Mouse (Mus musculus): ENCODE measurements around the gene Usp48. TPM values are rescaled to one million over a fixed set of nuclear protein-coding genes. Genes with fewer than 3 reads are reported as not detected.

Usp48 gene
- polyA plus RNA-seq, 1 experiment from 2014 or later = 28.4 TPM

DNA sequence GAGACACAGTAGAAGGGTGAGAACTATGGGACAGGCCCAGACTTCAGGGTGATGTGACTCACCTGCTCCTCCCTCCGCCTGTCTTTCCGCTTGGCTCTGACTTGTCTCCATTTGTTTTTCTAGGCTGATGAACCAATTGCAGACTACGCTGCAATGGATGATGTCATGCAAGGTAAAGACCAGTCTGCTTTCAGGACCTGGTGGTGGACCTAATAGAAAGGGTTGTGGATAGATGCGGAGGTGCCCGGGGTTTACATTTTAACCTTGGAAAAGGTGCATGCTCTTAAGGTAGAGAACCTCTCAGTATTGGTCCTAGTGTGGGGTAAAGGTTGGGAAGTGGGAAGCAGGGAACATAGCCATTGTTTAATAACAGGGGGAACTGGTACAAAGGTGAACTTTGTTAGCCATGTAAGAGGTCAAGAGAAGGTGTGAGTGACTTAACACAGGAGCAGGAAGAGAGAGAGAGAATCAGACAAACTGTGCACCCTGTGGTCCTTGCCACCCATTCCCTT, 59.3 kb downstream of the Usp48 start:
- H3K36me3 ChIP-seq (replicated peaks; ENCODE audit: insufficient read depth, low read length) = peaks cover 76% of the 10 kb centered on the region
- 69% methylated on average over 5 of the region's 5 CpGs for WGBS (ENCODE audit: insufficient replicate concordance)
- peak; percentile 50 for DNase-seq

DNA sequence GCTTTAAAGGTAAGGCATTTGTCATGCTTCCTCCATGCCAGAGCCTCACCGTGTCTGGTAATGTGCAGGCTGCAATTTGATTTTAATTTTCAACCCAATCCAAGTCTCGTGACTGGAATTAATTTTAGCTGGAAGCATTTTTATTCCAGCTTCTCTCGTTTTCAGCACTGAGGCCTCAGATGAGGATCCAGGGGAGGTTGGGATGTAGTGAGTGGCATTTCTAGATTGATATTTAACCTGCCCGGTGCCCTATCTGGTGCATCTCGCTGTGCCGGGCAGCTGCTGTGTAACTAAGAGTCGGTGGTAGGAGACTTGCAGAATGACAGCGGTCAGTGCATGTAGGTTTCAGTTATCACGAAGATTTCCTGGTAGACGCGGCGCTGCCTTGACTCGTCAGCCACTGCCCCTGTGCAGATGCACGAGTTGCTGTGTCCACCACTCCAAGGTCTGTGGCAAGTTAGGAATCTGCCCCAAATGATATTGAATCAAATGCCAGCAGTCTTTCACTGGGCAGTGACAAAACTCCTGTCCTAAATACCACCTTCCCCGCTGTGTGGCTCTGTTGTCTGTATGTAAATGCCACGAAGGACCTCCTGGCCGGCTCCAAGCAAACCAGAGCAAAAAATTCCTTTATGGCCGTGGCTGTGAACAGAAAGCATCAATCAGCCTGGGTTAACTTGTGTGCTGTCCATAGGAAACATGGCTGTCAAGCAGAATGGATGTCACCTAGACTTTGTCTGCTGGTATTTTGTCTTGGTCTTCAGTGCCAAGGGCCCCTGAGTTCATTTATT, 61.9 kb downstream of the Usp48 start:
- Histone ChIP-seq H3K36me3 (replicated peaks; ENCODE audit: insufficient read depth, low read length) (peaks cover 53% of the 10 kb centered on the region), H3K9me3 (ENCODE audit: low read length) (no peaks in the 10 kb centered on the region), H3K4me1 (ENCODE audit: insufficient read depth) (peaks cover 7% of the 10 kb centered on the region; the same call in 1 of the 2 replicates), H3K9ac (replicated peaks) (no peak overlapping the region), H3K4me3 (ENCODE audit: low read depth, low read length) (no peak overlapping the region), H3K4me2 (ENCODE audit: low read depth, low read length) (no peak overlapping the region), H3K27me3 (ENCODE audit: insufficient read depth, low read length) (no peaks in the 10 kb centered on the region), H3K27ac (ENCODE audit: low read depth) (no peak overlapping the region)
- TF ChIP-seq EP300 (IDR thresholded peaks at IDR 0.05; ENCODE audit: low read depth) = no peak
- no peak for TF ChIP-seq CTCF (IDR thresholded peaks at IDR 0.05; ENCODE audit: low read depth)
- no peak for DNase-seq
- ATAC-seq = no peak
- WGBS (ENCODE audit: insufficient replicate concordance) = 84% methylated on average over 18 of the region's 18 CpGs

More for the DNA sequence above, 59.3 kb downstream of the Usp48 start:
- Histone ChIP-seq H3K9me3 (ENCODE audit: low read length) (no peaks in the 10 kb centered on the region), H3K9ac (replicated peaks) (peak overlapping the region; percentile 51), H3K4me1 (ENCODE audit: insufficient read depth) (peaks cover 10% of the 10 kb centered on the region; the same call in 1 of the 2 replicates), H3K27me3 (ENCODE audit: insufficient read depth, low read length) (no peaks in the 10 kb centered on the region), H3K4me3 (ENCODE audit: low read depth, low read length) (no peak overlapping the region), H3K4me2 (ENCODE audit: low read depth, low read length) (no peak overlapping the region), H3K27ac (ENCODE audit: low read depth) (peak overlapping the region; percentile 96)
- TF ChIP-seq CTCF (IDR thresholded peaks at IDR 0.05; ENCODE audit: low read depth) = no peak
- peak; percentile 91 for TF ChIP-seq EP300 (IDR thresholded peaks at IDR 0.05; ENCODE audit: low read depth)
- ATAC-seq = peak; percentile 93

DNA sequence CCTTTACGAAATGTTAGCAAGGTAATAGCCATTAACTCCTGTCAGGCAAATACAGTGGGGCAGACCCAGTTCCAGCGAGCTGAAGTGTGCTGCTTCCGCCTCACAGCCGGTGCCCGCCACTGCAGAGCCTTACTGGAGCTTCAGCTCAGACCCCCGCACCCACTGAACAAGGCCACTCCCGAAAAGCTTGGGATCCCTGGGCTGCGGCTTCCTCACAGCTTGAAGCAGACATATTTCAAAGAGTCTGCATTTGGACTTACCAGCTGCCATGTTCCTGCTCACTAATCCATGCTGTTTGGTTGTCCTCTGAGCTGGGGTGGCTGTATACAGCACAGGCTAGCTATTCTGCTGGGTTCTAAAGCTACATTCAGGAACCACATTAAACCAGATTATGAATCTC, 64.1 kb downstream of the Usp48 start:
- no peak for TF ChIP-seq CTCF (IDR thresholded peaks at IDR 0.05; ENCODE audit: low read depth)
- TF ChIP-seq EP300 (IDR thresholded peaks at IDR 0.05; ENCODE audit: low read depth) = no peak
- DNase-seq = no peak
- no peak overlapping the region for H3K4me2 ChIP-seq (ENCODE audit: low read depth, low read length)
- H3K9ac ChIP-seq (replicated peaks) = no peak overlapping the region
- peaks cover 37% of the 10 kb centered on the region for H3K36me3 ChIP-seq (replicated peaks; ENCODE audit: insufficient read depth, low read length)
- H3K27me3 ChIP-seq (ENCODE audit: insufficient read depth, low read length) = no peaks in the 10 kb centered on the region
- H3K4me1 ChIP-seq (ENCODE audit: insufficient read depth) = no peaks in the 10 kb centered on the region
- H3K4me3 ChIP-seq (ENCODE audit: low read depth, low read length) = no peak overlapping the region
- WGBS (ENCODE audit: insufficient replicate concordance) = 78% methylated on average over 8 of the region's 8 CpGs
- ATAC-seq = no peak
- no peak overlapping the region for H3K27ac ChIP-seq (ENCODE audit: low read depth)
- H3K9me3 ChIP-seq (ENCODE audit: low read length) = no peaks in the 10 kb centered on the region

DNA sequence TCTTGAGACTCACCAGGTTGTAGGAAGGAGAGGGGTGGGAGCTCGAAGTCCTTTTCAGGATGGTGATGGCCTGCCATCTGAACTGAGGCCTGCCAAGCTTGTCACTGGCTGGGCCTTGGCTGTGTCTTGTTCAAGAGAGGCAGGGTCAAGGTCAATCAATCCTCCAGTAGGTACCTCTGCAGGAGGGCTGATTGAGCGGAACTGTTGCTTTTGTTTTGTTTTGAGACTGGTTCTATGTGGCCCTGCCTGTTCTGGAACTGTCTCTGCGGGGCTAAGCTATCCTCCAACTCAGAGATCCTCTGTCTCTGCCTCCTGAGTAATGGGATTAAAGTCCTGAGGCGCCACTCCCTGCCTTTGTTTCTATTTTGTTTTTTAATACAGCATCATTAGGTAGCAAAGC, 66.0 kb downstream of the Usp48 start:
- H3K4me2 ChIP-seq (ENCODE audit: low read depth, low read length) = no peak overlapping the region
- no peak overlapping the region for H3K4me3 ChIP-seq (ENCODE audit: low read depth, low read length)
- H3K27ac ChIP-seq (ENCODE audit: low read depth) = no peak overlapping the region
- TF ChIP-seq CTCF (IDR thresholded peaks at IDR 0.05; ENCODE audit: low read depth) (no peak), EP300 (IDR thresholded peaks at IDR 0.05; ENCODE audit: low read depth) (no peak)
- WGBS (ENCODE audit: insufficient replicate concordance) = 75% methylated on average over 4 of the region's 4 CpGs
- ATAC-seq (no peak), DNase-seq (no peak)
- H3K4me1 ChIP-seq (ENCODE audit: insufficient read depth) = no peaks in the 10 kb centered on the region
- H3K36me3 ChIP-seq (replicated peaks; ENCODE audit: insufficient read depth, low read length) = peaks cover 26% of the 10 kb centered on the region
- no peaks in the 10 kb centered on the region for H3K9me3 ChIP-seq (ENCODE audit: low read length)
- no peak overlapping the region for H3K9ac ChIP-seq (replicated peaks)
- peaks cover 13% of the 10 kb centered on the region for H3K27me3 ChIP-seq (ENCODE audit: insufficient read depth, low read length)

DNA sequence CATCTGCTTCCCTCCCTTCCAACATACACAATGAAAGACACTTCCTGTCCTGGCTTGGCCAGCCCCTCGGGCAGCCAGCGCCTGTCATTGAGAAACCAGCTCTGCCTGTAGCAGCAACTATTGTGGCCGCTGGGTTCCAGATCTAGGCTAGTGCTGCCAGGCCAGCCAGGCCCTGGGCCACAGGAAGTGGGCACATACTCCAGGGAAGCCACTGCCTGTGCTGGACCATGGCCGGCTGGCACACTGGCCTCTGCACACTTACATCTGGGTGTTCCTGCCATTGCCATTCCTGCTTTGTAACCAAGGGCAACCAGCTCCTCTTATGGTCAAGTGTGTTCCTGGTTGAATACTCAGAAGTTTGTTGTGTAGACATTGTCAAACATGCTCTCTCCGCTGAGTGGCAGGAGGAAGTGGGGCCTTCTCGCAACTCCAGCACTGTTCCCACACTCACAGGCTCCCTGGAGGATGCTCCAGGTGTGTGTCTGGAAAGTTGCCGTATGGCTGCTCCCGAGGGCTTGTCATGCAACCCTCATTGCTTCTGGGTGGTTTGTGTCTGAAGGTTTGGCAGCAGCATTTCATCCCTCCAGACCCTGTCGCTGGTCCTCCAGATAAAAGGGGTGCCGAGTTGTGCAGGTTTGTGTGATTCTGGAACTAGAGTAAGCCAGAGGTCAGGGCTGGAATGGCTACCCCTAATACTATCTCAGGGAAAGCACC, 67.0 kb downstream of the Usp48 start:
- 57% methylated on average over 10 of the region's 10 CpGs for WGBS (ENCODE audit: insufficient replicate concordance)
- ATAC-seq = no peak

DNA sequence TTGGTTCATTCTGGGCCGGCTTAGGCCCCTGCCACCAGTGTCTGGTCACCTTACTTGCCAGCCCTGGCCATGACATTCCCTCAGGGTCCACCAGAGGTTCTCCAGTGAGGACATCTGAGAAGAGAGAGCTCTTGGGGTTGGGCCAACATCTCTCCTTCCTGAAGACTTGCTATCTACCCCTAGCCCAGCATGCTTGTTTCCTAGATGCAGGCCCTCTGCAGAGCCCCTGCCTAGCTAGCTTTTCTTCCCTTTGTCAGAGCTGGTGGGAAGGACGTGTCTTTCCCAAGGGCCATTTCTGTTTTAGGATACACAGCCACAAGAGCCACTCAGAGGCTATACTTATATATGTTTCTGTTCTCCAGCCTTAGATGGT, 67.5 kb downstream of the Usp48 start:
- WGBS (ENCODE audit: insufficient replicate concordance) = 64% methylated on average over 2 of the region's 2 CpGs

More for the DNA sequence above, 67.0 kb downstream of the Usp48 start:
- Histone ChIP-seq H3K4me1 (ENCODE audit: insufficient read depth) (no peaks in the 10 kb centered on the region), H3K27ac (ENCODE audit: low read depth) (no peak overlapping the region), H3K4me3 (ENCODE audit: low read depth, low read length) (no peak overlapping the region), H3K9me3 (ENCODE audit: low read length) (no peaks in the 10 kb centered on the region), H3K36me3 (replicated peaks; ENCODE audit: insufficient read depth, low read length) (peaks cover 17% of the 10 kb centered on the region), H3K9ac (replicated peaks) (no peak overlapping the region), H3K27me3 (ENCODE audit: insufficient read depth, low read length) (peaks cover 22% of the 10 kb centered on the region), H3K4me2 (ENCODE audit: low read depth, low read length) (no peak overlapping the region)
- DNase-seq = no peak
- no peak for TF ChIP-seq CTCF (IDR thresholded peaks at IDR 0.05; ENCODE audit: low read depth)
- TF ChIP-seq EP300 (IDR thresholded peaks at IDR 0.05; ENCODE audit: low read depth) = no peak

More for the DNA sequence above, 67.5 kb downstream of the Usp48 start:
- Histone ChIP-seq H3K27me3 (ENCODE audit: insufficient read depth, low read length) (peaks cover 26% of the 10 kb centered on the region), H3K27ac (ENCODE audit: low read depth) (no peak overlapping the region), H3K9me3 (ENCODE audit: low read length) (no peaks in the 10 kb centered on the region), H3K4me3 (ENCODE audit: low read depth, low read length) (no peak overlapping the region), H3K4me2 (ENCODE audit: low read depth, low read length) (no peak overlapping the region), H3K36me3 (replicated peaks; ENCODE audit: insufficient read depth, low read length) (peaks cover 14% of the 10 kb centered on the region), H3K4me1 (ENCODE audit: insufficient read depth) (no peaks in the 10 kb centered on the region), H3K9ac (replicated peaks) (no peak overlapping the region)
- DNase-seq (no peak), ATAC-seq (no peak)
- TF ChIP-seq CTCF (IDR thresholded peaks at IDR 0.05; ENCODE audit: low read depth) = no peak
- TF ChIP-seq EP300 (IDR thresholded peaks at IDR 0.05; ENCODE audit: low read depth) = no peak

All from liver, postnatal 0 days (tissue).